Mouse (Mus musculus) CH12.LX (cell line): ENCODE measurements around the gene Sec14l1.

Source experiments
- CTCF ChIP-seq, 2 experiments: IDR thresholded peaks in 1 of 2; conservative IDR thresholded peaks in 1 of 2; 2 replicates each; pipeline ENCODE4 v1.5.1; 2011 to 2012; ENCODE audit warnings: low read depth in 2 of 2, low read length in 2 of 2, improper control_type of control experiment in 1 of 2, inconsistent platforms in 1 of 2, mild to moderate bottlenecking in 1 of 2, moderate library complexity in 1 of 2
- E2F4 ChIP-seq: IDR thresholded peaks from 2 replicates; pipeline ENCODE4 v1.6.1; 2011; ENCODE audit warnings: low read depth, low read length, improper control_type of control experiment; ENCODE audit not compliant: insufficient replicate concordance
- POLR2A ChIP-seq: IDR thresholded peaks from 2 replicates; pipeline ENCODE4 v1.6.1; 2011; ENCODE audit warnings: low read depth, mild to moderate bottlenecking, improper control_type of control experiment, low read length
- SMC3 ChIP-seq: IDR thresholded peaks from 2 replicates; pipeline ENCODE4 v1.6.1; 2011; ENCODE audit warnings: low read depth, low read length, improper control_type of control experiment
- USF2 ChIP-seq: conservative IDR thresholded peaks from 2 replicates; pipeline ENCODE4 v1.6.1; 2011; ENCODE audit warnings: low read depth, low read length, improper control_type of control experiment

- TF ChIP-seq SMC3 (no peak), CTCF (conservative IDR thresholded peaks at IDR 0.05 in 1 of 2, IDR thresholded peaks at IDR 0.05 in 1 of 2; ENCODE audit: low read depth in 2 of 2, low read length in 2 of 2) (no peak), USF2 (no peak), POLR2A (no peak), E2F4 (no peak)
Measured at GRCm38 (mm10) chr11:117105850-117106249, 9.1 kb upstream of the Sec14l1 start.
